ENCODE assay signal across 8 mouse cellular contexts in genomic region chr11:19986871-19987755, GRCm38 (mm10).
A peak's percentile ranks its signal among the peaks of the same experiment; 100 is the strongest.
DNase-seq lines count a peak whose midpoint lies in the region.

No protein-coding gene starts in this region.

- intact Hi-C loops in gastrocnemius, postnatal 14 days (cut with DNase I; ENCODE audit: low total_unique reads): no loop called here

- DNase-seq in gastrocnemius, postnatal 14 days: peak; percentile 35
- no peak for DNase-seq in gastrocnemius, adult 8-10 months (ENCODE audit: low spot score in 2 of 2)
- peak; percentile 51 for DNase-seq in MEL-GATA-1-ER (ENCODE audit: extremely low read depth, low read depth)
- DNase-seq in heart, adult 8-10 months (ENCODE audit: low spot score): peak; percentile 79
- peak; percentile 49 for DNase-seq in kidney, postnatal 14 days
- DNase-seq in skeletal muscle tissue, adult 2 months (ENCODE audit: low read depth, low spot score): peak; percentile 36
- DNase-seq in testis, postnatal 10 days (ENCODE audit: low spot score): no peak
- no peak for DNase-seq in right cerebral cortex, postnatal 10 days (ENCODE audit: low spot score in 2 of 2)

Comparison
In these comparisons a context has a peak if more than half of its experiments do, and no peak if none do; other contexts are left out.
1. DNase-seq: peak in gastrocnemius, postnatal 14 days (single experiment), MEL-GATA-1-ER (single experiment), heart, adult 8-10 months (single experiment), kidney, postnatal 14 days (single experiment) and skeletal muscle tissue, adult 2 months (single experiment); none in gastrocnemius, adult 8-10 months (0 of 2), testis, postnatal 10 days (single experiment) and right cerebral cortex, postnatal 10 days (0 of 2).